Mouse (Mus musculus) stomach, embryonic 16.5 days (tissue): ENCODE results near the gene Fzr1. TPM values are rescaled to one million over a fixed set of nuclear protein-coding genes. Genes with fewer than 3 reads are reported as not detected.

Experiments
- ATAC-seq: fragments of 200-750 bp; cut with Nextera tagmentation; 2 replicates; pipeline ENCODE4 v1.8.0; 2017; ENCODE audit warnings: moderate number of reproducible peaks, moderate TSS enrichment; ENCODE audit not compliant: insufficient read depth, low FRiP score
- H3K27ac ChIP-seq: fragments of 300-500 bp; sonication (generic); 2 replicates; pipeline ENCODE4 v1.5.1; 2014; ENCODE audit warnings: low read length
- H3K27me3 ChIP-seq: fragments of 300-500 bp; sonication (generic); 2 replicates; pipeline ENCODE4 v1.6.1; 2014; ENCODE audit warnings: low read length, control low read depth, mixed read lengths; ENCODE audit not compliant: control insufficient read depth, insufficient read depth
- H3K36me3 ChIP-seq: fragments of 300-500 bp; sonication (generic); 2 replicates; pipeline ENCODE4 v1.6.1; 2014; ENCODE audit warnings: low read length; ENCODE audit not compliant: control insufficient read depth, insufficient read depth
- H3K4me1 ChIP-seq: fragments of 300-500 bp; sonication (generic); 2 replicates; pipeline ENCODE4 v1.6.1; 2014; ENCODE audit warnings: low read length, control low read depth, mixed read lengths; ENCODE audit not compliant: control insufficient read depth, insufficient read depth
- H3K4me2 ChIP-seq: fragments of 300-500 bp; sonication (generic); 2 replicates; pipeline ENCODE4 v1.6.1; 2014; ENCODE audit warnings: low read depth, low read length, mixed read lengths
- H3K4me3 ChIP-seq: fragments of 300-500 bp; sonication (generic); replicated peaks from 2 replicates; pipeline ENCODE4 v1.5.1; 2014; ENCODE audit warnings: mild to moderate bottlenecking, low read length
- H3K9ac ChIP-seq: fragments of 300-500 bp; sonication (generic); 2 replicates; pipeline ENCODE4 v1.6.1; 2014; ENCODE audit warnings: low read length
- H3K9me3 ChIP-seq: fragments of 300-500 bp; sonication (generic); replicated peaks from 2 replicates; pipeline ENCODE4 v1.6.1; 2016; ENCODE audit warnings: low read length, control low read depth; ENCODE audit not compliant: control insufficient read depth
- WGBS: fragments of 180-500 bp; shearing (Covaris S2); extraction: QIAGEN DNeasy Blood & Tissue Kit; methylation state at CpG from one replicate; pipeline ENCODE4 v1.1.7; 2014; 5-methylcytosine and 5-hydroxymethylcytosine counted together
- polyA plus RNA-seq: library from polyadenylated mRNA; unstranded; fragments of >200 nt; fragmentation: Nextera tagmentation; extraction: Ambion mirVana; gene quantifications from 2 replicates; pipeline ENCODE4 v1.2.1, GENCODE M21; 2015

Gene Fzr1
- 69.2 and 79.0 TPM in 2 replicates for polyA plus RNA-seq

DNA sequence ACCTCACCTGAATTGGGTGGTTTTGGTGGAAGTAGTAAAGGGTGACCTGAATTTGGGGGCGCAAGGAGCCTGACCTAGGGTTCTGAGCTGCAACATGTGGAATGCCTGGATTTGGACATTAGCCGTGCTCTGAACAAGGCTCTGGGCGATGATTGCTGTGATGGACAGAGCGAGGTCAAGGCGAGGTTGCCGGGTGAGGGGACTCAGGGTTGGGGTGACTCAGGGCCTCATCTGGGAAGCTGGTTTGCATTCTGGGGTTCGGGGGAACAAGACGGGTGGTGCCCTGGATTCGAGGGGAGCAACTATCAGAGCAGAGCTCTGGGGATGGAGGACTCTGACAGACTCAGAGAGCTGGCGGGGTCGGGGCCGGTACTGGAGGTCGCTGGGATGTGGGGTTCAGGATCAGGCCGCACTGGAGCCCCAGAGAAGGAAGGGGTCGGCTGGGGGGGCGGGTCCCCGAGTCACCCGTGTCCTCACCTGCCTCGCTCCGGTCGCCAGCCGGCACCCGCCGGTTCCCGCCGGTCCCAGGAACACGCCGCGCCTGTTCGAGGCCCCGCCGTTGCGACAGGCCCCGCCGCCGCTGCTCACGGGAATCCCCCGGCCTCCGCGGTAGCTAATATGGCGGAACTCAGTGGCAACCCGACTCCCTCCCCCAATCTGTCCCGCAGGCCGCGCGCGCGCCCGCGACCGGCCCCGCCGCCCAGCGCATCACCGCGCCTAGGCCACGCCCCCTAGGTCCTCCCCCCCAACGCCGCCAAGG, at the start of gene Fzr1:
TSS of gene Fzr1 (minus strand) at position 724 of the 760 bp plus-strand sequence.
- H3K27ac ChIP-seq = peak within 1 kb of the TSS; percentile 84
- H3K9ac ChIP-seq = peak within 1 kb of the TSS; percentile 95
- WGBS = under 1% methylated on average over 55 of the region's 59 CpGs
- H3K27me3 ChIP-seq = no peaks in the 10 kb centered on the region
- H3K4me1 ChIP-seq = peaks cover 26% of the 10 kb centered on the region
- no peaks in the 10 kb centered on the region for H3K9me3 ChIP-seq
- H3K36me3 ChIP-seq = peaks cover 8% of the 10 kb centered on the region; the same call in 1 of the 2 replicates
- ATAC-seq = peak; percentile 8; the same call in 1 of the 2 replicates
- H3K4me3 ChIP-seq = peak within 1 kb of the TSS; percentile 88
- peak within 1 kb of the TSS; percentile 75 for H3K4me2 ChIP-seq

DNA sequence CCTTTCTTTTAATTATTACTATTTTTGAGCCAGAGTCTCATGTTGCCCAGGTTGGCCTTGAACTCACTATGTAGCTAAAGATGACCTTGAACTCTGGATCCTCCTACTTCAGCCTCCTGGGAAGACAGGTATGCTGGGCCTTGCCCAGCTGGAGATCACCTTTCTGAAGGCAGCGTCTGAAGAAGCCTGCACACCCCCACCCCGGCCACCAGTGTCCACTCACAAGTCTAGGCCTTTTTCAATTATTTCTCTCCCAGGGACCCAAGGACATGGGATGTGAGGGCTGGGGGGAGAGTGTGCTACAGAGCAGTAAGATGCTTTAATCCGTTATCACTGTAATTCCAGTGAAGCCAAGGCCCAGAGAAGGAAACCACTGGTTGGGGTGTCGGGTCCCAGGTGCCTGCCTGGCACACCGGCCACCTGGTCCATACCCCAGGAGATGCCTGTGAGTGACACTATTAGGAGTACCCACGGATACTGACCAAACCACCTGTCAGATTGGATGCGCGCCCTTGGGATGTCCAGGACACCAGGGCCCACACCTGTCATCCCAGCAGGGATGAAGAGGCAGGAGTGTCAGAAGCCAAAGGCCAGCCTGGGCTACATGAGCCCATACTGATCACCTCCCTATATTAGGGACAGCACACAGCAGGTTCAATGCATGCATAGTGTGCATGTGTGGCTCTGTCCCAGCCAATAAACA, 49.6 kb upstream of the Fzr1 start:
- Histone ChIP-seq H3K9me3 (no peaks in the 10 kb centered on the region), H3K27ac (no peak overlapping the region), H3K4me2 (no peak overlapping the region), H3K4me1 (peaks cover 38% of the 10 kb centered on the region), H3K9ac (no peak overlapping the region), H3K27me3 (no peaks in the 10 kb centered on the region), H3K36me3 (no peaks in the 10 kb centered on the region), H3K4me3 (no peak overlapping the region)
- whole genome bisulfite sequencing = 80% methylated on average over 8 of the region's 8 CpGs
- no peak for ATAC-seq

DNA sequence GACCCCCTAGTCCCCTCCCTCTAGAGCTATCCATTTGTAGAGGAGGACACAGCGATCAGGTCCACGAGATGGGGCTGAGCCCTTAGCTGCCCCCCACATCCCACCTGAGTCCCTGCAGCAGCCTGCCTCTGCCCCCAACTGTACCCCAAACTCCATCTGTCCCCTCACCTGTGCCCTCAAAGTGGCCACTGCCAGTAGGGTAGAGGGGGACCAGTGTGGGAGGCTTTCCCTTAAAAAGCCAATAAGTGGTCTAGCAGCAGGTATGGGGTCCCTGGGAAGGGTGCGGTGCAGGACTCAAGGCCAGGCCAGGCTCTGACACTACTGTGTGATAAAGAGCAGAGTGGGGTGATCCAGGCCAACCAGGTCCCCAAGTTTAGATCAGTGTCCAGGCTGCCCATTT, 49.0 kb upstream of the Fzr1 start:
- H3K27ac ChIP-seq = no peak overlapping the region
- 18% methylated on average over 3 of the region's 3 CpGs for WGBS
- no peak for ATAC-seq

DNA sequence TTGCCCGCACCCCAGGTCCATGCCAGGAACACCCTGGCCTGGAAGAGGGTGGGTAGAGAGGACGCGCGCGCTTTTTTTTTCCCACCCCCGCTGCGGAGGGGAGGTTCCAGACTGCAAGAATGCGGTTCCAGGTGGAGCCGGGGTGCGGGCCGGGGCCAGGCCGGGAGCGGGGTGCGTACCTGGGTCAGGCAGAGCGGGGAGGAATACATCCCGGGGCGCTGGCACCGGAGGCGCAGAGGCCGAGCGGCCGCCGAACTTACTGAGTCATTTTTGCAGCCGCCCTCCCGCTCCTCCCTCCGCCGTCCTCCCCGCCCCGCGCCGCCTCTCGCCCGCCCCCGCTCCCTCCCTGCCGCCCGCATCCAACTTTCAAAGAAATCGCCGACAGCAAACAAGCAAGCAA, 48.6 kb upstream of the Fzr1 start:
- no peaks in the 10 kb centered on the region for H3K36me3 ChIP-seq
- WGBS = under 1% methylated on average over 31 of the region's 38 CpGs
- peak overlapping the region; percentile 86 for H3K9ac ChIP-seq
- H3K27me3 ChIP-seq = no peaks in the 10 kb centered on the region
- H3K4me2 ChIP-seq = peak overlapping the region; percentile 81
- H3K9me3 ChIP-seq = no peaks in the 10 kb centered on the region
- H3K4me1 ChIP-seq = peaks cover 38% of the 10 kb centered on the region
- H3K4me3 ChIP-seq = peak overlapping the region; percentile 72
- peak overlapping the region; percentile 68 for H3K27ac ChIP-seq
- no peak for ATAC-seq

More for the DNA sequence above, 49.0 kb upstream of the Fzr1 start:
- peak overlapping the region; percentile 72 for H3K4me3 ChIP-seq
- peak overlapping the region; percentile 86 for H3K9ac ChIP-seq
- no peaks in the 10 kb centered on the region for H3K36me3 ChIP-seq
- H3K4me2 ChIP-seq = peak overlapping the region; percentile 81
- H3K4me1 ChIP-seq = peaks cover 38% of the 10 kb centered on the region
- no peaks in the 10 kb centered on the region for H3K27me3 ChIP-seq
- no peaks in the 10 kb centered on the region for H3K9me3 ChIP-seq

DNA sequence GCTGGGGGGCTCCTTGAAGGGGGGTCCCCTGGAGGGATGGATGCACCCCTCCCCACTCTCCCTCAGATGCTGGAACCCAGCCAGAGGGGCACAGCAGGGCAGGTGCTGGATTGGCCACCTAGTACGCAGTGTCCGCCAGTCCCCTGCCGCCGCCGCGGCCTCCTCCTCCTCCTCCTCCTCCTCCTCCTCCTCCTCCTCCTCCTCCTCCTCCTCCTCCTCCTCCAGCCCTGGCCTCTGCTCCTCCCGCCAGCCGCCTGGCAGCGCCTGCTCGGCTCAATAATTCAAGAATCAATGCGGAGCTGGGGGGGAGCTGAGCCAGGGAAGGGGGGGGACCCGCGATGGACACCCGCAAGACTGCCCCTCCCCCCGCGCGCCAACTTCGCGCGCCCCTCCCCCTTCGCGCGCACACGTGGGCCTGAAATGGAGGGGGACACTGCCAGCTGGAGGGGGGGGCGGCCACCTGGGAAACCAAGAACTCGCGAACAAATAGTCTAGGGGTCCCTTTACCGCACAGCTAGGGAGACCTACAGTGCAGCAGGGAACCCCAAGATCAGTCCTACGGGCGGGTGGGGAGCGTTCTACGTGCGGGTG, 47.9 kb upstream of the Fzr1 start:
- peak overlapping the region; percentile 72 for H3K4me3 ChIP-seq

DNA sequence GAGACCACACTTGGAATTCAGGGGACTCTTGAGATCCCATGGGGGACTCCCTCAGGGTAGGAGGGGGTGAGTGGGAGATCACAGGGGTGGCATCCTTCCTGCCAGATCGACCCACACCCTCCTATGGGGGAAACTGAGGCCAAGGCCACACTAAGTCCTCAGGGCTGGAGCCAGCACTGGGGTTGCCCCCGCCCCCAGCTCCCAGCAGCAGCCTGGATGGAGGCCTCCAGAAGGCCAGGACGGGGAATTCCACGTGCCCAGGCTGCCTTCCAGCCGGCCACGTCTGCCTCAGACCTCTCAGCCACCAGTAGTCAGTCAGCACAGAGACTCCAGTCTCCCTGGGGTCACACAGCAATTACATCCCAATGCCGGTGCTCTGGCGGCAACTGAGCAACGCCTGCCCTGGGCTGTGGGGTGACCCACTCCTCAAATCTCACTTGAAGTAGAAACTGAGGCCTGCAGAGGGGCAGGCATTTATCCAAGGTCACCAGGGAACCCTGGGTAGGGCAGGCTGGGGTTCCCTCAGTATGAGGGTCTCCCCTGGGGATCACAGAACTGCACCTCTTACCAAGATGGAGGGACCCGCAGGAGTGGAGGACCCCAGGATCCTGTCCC, 47.0 kb upstream of the Fzr1 start:
- no peaks in the 10 kb centered on the region for H3K9me3 ChIP-seq
- H3K4me3 ChIP-seq = peak overlapping the region; percentile 72
- H3K27me3 ChIP-seq = no peaks in the 10 kb centered on the region
- peak overlapping the region; percentile 86 for H3K9ac ChIP-seq
- peak overlapping the region; percentile 81 for H3K4me2 ChIP-seq
- WGBS = 44% methylated on average over 10 of the region's 10 CpGs
- peak overlapping the region; percentile 68 for H3K27ac ChIP-seq
- no peaks in the 10 kb centered on the region for H3K36me3 ChIP-seq
- peaks cover 32% of the 10 kb centered on the region for H3K4me1 ChIP-seq
- ATAC-seq = no peak

More for the DNA sequence above, 47.9 kb upstream of the Fzr1 start:
- peaks cover 33% of the 10 kb centered on the region for H3K4me1 ChIP-seq
- no peaks in the 10 kb centered on the region for H3K27me3 ChIP-seq
- H3K9me3 ChIP-seq = no peaks in the 10 kb centered on the region
- peak overlapping the region; percentile 81 for H3K4me2 ChIP-seq
- WGBS = 2% methylated on average over 21 of the region's 33 CpGs
- H3K9ac ChIP-seq = peak overlapping the region; percentile 86
- H3K36me3 ChIP-seq = no peaks in the 10 kb centered on the region
- ATAC-seq = no peak
- peak overlapping the region; percentile 68 for H3K27ac ChIP-seq

DNA sequence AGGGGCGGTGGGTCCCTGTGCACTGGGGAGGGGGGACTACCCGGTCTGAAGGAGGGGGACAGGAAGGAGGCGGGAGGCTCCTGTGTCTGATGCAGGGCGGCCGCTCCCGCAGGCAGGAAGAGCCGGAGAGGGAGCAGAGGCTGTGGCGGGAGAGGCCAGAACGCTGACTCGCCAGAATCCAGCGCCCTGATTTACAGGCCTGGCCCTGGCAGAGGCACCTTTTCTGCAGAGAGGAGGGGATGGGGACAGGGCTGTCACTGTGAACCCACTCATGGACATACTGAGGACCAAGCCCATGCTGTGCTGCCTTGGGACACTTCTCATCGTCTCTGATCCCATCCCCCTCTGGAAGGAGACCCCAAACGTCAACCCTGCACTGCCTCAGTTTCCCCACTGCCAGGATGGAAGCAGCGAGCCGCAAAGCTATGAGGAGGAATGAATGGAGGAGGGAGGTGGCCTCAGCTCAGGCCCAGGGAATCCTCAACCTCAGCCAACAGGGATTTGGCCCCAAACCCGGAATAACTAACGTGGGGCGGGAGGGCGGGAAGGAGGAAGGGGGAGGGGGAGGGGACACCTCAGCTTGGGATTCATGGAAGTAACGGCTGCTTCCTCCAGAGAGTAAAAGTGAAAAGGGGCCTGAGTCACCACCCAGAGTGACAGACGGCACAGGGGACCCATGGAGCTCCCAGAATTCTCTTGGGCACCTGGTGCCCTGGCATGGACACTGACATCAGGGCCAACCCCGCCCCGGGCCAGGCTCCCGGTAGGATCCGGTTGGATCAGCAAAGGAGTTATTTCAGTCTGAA, 46.1 kb upstream of the Fzr1 start:
- Histone ChIP-seq H3K4me3 (peak overlapping the region; percentile 72), H3K27ac (peak overlapping the region; percentile 68), H3K4me2 (peak overlapping the region; percentile 81), H3K27me3 (no peaks in the 10 kb centered on the region), H3K9ac (peak overlapping the region; percentile 86), H3K4me1 (peaks cover 29% of the 10 kb centered on the region), H3K9me3 (no peaks in the 10 kb centered on the region), H3K36me3 (no peaks in the 10 kb centered on the region; the same call in 1 of the 2 replicates)
- 7% methylated on average over 25 of the region's 25 CpGs for WGBS
- ATAC-seq = peak; percentile 18; the same call in 1 of the 2 replicates

DNA sequence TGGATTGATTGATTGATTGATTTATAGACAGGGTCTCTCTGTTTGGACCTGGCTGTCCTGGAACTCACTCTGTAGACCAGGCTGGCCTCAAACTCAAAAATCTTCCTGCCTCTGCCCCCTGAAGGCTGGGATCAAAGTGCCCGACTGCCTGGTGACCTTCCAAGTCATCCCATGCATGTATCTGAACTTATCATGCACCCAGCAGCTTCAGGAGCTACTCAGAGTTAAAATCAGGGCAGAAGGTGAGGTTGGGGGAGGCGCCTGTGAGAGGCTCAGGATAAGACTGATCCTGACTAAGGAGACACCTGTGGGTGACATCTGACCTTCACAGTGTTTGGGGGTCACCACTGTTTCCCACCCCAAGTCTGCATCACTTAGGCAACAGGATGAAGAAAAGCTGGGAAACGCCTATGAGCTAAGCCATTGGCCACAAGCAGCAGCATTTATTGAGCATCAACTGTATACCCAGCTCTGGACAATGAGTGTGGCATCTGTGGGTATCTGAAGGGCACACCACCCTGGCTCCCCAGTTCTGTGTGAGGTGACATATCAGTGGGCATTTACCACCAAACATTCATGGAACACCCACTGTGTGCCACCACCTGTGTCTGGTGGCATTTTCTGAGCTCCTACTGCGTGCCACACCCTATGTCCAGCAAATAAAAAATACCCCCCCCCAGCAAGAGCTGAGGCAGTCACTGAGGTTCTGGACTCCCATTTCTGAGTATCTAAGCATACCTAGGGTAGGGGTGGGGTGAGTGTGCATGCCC, 45.3 kb upstream of the Fzr1 start:
- H3K27ac ChIP-seq = peak overlapping the region; percentile 68; the same call in 1 of the 2 replicates
- peak overlapping the region; percentile 81 for H3K4me2 ChIP-seq
- H3K9me3 ChIP-seq = no peaks in the 10 kb centered on the region
- 65% methylated on average over 4 of the region's 4 CpGs for WGBS
- H3K27me3 ChIP-seq = no peaks in the 10 kb centered on the region
- ATAC-seq = no peak
- H3K4me1 ChIP-seq = peaks cover 32% of the 10 kb centered on the region
- H3K9ac ChIP-seq = peak overlapping the region; percentile 86
- H3K4me3 ChIP-seq = peak overlapping the region; percentile 72
- H3K36me3 ChIP-seq = no peaks in the 10 kb centered on the region; the same call in 1 of the 2 replicates
